Mouse (Mus musculus) common myeloid progenitor, adult 5-6 weeks (primary cell): ENCODE results near the gene Maml2. TPM values are rescaled to one million over a fixed set of nuclear protein-coding genes. Genes with fewer than 3 reads are reported as not detected.

ENCODE experiments used
- ATAC-seq: replicated peaks from 2 replicates; pipeline ENCODE4 v1.8.0; 2016; ENCODE audit warnings: low read depth, mild to moderate bottlenecking, moderate TSS enrichment, inconsistent platforms; ENCODE audit not compliant: poor library complexity, severe bottlenecking
- total RNA-seq: library from RNA; stranded (forward); fragments of 200-1000, 187-1606 nt; gene quantifications from 2 replicates; pipeline ENCODE4 v1.2.3, GENCODE M21; 2017

The Maml2 gene
- total RNA-seq = 2.0 and 3.0 TPM in 2 replicates

DNA sequence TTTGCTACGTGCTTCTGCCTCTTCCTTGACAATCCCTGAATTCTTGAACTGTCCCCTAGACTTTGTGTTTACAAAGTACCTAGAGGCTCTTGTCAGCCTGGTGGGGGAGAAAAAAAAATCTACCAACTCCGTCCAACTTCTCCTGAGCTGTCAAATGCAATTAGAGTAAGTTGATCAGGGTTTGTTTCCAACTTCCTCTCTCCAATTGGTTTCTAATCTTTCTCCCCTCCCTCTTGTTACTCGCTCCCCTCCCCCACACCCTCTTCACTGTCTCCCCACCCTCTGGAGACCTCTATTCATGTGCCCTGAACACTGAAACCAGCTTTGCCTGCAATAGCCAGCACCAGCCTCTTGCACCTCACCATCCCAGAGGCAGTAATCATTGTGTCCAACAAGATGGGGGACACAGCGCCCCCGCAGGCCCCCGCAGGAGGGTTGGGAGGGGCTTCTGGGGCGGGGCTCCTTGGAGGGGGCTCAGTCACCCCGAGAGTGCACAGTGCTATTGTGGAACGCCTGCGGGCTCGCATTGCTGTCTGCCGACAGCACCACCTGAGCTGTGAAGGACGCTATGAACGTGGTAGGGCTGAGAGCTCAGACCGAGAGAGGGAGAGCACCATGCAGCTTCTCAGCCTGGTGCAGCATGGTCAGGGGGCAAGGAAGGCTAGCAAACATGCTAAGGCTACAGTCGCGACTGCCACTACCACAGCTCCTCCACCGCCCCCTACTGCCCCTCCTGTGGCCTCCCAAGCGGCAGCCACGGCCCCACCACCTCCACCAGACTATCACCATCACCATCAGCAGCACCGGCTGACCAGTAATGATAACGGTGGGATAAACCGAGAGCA lies at the start of gene Maml2:
Gene Maml2, plus strand, starts transcription at position 290 of the 845 bp plus-strand sequence.
- ATAC-seq = peak; percentile 45

DNA sequence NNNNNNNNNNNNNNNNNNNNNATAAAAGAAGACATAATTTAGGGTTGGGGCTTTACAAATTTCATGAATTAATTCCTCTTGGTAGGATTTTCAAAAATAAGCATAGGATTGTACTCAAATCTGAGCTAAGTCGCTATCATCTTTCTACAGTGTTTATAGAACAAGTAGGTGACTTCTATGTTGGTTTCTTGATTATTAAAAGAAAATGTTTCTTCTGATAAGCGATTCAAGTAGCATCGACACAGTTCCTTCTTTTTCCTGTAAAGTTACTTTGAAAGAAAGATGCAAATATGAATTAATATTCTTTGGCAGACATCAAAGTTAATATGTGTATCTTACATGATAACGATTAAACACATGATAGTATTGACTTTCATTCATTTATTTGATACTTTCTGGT lies 49.7 kb upstream of the Maml2 start:
- no peak for ATAC-seq

DNA sequence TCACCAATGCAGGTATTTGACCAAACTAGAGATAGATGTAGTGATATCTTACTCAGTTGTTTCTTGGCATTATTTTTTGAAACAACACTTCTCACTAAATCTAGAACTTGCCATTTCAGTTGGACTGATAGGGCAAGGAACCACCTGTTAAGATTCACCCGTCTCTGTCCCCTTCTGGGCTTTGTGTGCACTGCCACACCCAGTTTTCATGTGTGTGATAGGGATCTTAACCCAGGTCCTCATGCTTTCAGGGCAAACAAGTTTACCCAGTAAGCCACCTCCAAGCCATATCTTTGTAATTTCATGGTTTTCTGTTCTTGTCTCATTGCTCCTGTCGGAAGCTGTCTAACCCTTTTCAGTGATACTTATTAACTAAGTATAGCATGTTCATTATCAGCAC lies 46.5 kb upstream of the Maml2 start:
- no peak for ATAC-seq

DNA sequence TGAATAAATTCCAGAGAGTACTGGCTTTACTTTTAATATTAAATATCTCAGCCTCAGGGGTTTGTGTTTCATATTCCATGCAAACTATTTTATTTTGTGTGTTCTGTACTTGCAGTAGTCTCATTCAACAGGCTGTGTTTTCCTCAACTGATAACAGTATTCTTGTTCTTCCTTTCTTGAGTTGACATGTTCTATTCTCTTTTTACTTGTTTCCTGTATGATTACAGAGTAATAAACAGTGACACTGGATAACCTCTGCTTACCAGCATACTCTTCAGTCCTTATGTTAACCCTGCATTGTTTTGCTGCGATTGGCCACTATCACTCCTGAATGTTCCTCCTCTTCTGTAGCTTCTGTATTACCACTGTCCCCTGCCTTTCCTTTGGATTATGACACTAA lies 41.0 kb upstream of the Maml2 start:
- ATAC-seq = no peak

DNA sequence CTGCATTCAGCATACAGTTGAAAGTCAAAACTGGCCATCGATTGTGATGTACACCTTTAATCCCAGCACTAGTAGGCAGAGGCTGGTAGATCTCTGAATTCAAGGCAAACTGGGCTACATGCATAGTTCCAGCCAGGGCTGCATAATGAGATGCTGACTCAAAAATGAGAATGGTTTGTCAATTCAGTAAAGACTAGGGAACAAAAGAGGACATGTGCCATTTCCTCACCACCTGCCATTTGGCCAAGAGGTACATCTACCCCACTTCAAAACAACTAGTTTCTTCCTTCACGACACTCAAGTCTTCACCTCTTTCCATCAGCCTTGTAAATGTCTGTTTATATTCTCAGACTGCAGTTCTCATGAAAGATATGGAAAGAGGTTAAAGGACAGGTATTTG lies 39.6 kb upstream of the Maml2 start:
- ATAC-seq = no peak

DNA sequence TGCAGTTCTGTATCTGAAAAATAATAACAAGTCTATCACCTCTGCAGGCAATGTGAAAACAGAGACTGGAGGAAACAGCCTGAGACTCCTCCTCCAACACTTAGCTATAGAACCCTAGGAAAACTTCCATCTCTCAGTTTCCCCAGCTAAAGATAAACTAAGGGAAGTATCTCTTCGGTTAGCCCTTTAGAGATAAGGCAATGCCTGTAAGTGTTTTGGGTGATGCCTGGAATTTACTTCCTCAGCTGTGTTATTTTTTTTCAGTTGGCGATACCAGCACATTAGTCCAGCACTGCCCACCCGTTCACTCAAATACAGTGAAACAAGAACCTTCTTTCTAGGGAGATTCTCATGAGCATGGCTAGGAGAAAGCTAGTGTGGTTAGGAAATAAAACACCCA lies 36.8 kb upstream of the Maml2 start:
- ATAC-seq = no peak

DNA sequence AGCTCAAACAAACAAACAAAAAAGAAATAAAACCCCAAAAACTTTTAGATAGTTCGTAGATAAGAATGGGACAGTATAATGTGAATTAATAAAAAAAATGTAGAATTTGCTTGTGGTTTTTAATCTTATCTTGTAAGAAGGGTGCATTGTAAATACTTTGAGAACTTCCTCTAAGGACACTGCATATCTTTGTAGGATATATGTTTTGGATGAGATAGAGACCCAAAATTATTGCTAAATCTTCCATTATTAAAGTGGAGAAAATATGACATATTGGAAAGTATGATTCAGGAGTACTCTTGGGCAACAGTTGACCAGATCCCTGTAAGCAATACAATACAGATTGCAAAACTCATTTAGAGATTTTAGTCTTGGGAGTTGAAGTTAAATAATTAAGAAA lies 24.5 kb upstream of the Maml2 start:
- no peak for ATAC-seq

DNA sequence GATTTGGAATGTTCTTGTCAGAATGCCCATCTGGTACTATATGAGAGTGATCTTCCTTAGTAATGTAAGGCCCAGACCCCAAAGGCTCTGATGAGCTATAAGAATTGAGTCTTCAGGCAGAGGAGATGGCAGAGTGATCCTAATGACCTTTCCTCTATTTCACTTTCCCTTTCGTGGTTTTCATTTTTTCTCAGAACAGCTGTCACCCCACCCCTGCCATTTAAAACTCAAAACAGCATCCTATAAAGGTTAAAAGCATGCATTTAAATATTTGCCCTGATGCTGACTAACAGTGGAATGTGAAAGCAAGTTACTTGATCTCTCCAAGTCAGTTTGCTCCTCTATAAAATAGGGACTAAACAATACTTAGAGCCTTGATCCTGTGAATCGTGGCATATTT lies 10.3 kb upstream of the Maml2 start:
- no peak for ATAC-seq

DNA sequence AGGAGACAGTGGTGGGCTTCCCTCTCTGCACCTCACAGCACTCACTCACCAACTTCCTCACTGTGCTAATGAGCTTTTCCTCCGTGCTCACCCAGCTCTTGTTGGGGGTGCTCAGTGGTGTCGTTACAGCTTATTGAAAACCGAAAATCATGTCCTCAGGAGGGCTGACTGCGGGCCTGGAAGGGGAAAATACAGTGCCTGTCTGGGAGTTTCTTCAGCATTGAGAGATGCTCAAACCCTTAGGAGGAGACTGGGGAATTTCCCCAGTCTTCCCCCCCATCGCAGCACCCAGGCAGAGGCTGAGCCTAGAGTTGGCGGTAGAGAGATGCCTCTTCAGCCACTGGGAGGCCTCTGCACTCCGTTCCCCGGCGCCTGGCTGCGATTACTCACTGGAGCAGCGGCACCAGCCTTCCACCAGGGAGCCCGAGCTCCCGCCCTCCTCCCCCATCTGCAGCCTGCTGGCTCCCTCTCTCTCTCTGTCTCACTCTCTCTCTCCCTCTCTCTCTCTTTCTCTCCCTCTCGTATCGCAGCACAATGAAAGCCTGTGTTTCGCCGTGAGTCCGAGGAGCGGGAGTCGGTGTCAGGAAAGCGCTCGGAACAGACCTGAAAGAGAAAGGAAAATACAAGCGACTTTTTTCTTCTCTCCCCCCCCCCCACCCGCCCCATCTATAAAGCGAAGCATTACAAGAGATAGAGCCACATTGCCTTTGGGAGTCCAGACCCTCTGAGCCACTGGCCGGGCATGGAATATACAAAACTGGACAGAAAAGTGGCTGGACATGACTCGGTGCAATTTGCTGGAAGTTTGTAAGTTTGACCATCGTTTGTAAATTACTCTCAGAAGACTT lies 1.3 kb upstream of the Maml2 start:
- peak; percentile 81 for ATAC-seq

DNA sequence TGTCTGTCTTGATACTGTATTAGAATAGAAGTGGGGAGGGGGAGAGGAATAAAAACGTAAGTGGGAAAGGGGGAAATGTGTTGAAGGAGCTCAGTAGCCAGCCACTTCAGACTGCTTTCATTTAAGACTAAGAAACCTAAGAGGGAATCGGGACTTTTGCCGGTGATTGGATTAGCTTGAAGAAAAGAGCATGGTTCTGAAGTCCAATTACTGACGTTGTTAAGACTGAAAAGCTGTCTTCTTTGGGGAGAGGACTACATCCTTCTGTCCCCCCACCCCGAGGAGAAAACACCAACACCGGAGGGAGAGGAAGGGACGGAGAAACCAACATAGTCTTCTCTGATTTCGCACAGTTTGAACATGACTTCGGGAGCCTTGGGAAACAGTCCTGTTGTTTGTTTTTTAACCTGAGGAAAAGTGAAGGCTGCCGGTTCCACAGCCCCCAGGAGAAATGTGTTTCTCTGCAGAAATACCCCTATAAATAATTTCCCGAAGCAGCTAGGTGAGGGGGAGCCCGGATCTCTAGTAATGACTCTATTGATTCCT lies 562 bp upstream of the Maml2 start:
- ATAC-seq = no peak

DNA sequence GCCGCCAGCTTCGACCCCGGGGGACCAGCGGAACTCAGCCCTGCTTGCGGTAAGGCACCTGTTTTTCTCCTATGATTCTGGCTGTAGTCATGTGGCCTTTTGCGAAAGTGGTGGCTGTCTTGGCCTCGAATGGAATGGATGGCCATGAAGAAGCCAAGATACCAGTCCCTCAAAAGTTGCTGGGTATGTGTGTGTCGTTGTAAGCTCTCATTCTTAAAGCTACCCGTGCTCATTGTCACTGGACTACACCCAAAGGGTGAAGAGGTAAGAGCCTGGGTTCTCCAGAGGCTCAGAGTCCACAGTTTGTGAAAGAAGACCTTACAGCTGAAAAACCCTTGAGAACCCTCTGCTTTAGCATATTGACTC lies 739 bp downstream of the Maml2 start:
- no peak for ATAC-seq

DNA sequence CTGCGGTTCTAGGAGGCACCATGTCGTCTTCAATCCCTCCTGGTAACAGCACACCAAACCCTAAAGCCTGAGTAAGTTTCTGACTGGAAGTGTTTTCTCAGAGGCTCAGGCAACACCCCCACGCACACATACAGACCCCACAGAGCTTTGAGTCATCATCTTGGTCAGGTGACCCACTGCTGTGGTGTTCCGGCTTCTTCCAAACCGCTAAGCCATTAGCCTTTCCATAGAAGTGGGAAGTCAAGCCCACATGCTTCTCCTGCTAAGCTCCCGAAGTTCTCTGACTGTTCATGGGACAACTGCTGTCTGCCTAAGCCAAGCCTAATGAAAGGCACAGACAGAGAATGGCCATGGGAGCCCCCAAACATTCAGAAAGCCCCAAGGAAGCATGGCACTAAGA lies 1.4 kb downstream of the Maml2 start:
- no peak for ATAC-seq

DNA sequence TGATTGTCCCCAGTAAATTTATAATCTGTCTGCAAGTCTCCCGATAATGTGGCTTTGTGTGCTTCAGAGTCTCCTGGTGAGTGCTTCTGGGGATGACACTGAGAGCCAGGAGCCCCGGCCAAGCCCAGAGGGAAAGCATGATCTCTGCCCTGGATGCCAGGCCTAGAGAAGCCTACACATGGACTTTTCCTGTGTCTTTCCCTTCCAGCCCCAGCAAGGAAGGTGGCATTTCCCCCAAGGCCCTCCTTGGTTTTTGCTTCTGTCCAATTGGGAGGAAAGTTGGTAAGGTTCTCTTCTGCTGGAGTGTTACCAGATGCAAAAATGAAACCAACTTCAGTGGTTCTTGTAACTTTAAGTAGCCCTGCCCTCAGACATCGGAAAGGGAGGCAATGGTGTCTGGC lies 2.3 kb downstream of the Maml2 start:
- no peak for ATAC-seq

DNA sequence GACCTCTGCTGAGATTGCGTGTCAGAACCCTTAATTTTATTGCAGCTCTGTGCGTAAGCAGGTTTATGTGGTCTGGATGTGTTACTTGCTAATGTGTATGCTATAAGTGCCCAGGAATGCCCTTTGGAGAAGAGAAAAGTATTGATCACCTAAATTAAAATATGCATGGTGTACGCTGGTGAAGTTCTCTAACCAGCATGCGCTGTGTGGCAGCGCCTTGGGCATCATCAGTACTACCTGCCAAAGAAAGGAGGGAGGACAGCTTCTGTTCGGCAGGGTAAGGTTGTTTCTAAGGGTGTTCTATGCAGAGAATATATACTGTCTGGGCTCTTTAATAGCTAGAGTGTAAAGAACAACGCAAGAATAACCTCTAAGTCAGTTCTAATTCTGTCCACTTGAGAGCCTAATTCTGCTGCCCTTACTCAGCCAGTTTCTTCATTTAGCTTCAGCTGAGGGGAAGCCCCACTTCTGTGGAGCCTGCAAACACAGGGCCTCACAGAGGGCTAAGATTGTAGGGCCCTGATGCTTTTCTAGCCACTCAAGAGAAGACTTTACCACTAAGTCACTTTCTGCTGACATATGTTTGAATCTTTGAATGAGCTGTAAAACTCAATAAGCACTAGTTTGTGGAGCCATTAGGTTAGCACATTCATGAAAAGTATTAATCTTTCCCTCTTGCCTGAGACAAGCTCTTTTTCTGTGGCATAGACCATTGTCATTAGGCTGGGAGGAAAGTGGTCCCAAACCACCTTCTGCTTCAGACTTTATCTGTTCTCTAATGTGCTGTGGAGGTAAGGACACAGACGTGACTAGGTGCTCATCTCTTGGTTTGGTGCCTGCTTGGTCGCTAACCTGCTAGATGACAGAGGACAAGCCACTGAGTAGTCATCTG lies 3.4 kb downstream of the Maml2 start:
- ATAC-seq = no peak

DNA sequence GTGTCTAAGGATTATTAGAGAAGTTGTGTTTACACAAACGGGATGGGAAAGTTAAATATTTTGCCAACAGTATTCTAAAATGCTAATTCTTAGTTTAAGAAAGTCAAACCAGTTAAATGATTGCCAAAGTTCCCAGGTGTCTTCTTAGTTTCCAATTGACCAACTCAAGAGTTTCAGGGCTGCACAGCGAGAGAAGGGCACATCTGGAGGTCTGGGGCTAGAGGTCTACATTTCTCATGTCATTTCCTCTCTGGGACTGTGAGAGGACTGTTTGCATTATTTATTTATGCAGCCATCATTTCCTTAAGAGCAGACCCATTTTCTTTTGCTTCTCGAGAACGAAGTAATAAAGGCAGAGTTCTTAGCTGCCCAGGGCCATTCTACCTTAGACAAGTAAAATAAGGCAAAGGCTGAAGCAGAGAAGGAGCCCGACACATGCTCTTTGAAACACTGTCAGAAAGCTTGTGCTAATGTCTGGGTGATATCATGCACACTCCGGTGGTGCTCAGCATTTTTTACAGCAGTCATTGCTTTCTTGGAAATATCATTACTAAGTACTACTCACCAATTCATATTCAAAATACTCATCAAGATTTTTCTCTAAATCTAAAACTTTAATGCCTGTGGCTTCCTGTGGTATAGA lies 4.5 kb downstream of the Maml2 start:
- no peak for ATAC-seq

DNA sequence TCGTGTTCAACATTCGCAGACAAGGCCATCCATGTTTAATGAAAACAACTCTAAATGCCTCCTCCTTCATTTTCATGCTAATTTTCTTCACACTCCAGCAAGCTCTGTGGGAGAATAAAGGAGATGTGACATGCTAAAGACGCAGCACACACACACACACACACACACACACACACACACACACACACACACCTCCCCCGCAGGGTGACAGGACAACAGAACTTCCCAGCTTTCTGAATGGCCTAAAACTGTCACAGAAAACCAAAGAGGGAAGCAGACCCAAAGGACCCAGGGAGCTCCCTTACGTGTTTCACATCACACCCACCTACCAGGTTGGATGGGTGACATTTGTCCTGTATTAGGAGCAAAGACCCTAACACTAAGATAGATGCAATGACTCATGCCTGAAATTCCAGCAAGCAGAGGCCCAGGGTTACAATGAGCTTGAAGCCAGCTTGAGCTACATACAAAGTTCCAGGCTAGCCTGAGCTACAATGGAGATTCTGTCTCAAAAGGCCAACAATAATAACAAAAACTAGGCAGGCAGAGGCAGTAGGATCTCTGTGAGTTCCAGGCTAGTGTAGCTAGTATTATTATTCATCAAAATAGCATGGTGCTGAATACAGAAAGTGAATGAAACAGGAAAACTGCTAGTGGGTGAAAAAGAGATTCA lies 5.5 kb downstream of the Maml2 start:
- no peak for ATAC-seq

DNA sequence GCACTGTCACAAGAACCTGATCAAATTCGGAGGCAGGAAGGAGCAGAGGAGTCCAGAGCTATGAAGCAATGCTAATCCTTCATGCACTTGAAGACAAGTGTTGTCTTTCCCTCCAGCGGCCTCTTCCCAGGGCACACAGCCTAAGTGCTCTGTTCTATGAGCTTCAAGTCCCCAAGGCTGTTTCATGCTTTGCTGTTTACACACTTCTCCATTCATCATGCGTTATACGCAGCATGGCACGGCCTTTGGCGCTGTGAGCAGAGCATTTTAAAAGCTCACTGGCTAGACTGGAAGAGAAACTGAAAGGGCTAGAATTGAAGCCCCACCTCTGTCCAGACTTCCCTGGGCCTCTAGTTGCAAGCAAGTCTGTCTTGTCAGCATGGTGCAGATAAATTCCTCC lies 6.2 kb downstream of the Maml2 start:
- ATAC-seq = peak; percentile 77

DNA sequence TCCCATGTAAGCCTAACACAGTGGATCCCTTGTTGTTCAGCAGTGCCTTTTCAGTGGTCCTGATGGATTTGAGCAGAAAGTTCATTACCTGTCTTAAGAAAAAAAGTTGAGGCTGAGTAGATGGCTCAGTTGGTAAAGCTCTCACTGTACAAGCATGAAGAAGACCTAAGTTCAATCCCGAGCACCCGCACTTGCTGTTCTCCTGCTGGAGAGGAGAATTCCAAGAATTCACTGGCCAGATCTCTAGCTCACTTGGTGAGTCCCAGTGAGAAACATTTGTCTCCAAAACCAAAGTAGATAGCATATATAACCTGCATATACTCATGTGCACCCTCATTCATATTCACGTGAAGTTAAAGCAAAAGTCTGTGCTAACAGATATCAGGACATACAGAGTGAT lies 8.7 kb downstream of the Maml2 start:
- no peak for ATAC-seq

DNA sequence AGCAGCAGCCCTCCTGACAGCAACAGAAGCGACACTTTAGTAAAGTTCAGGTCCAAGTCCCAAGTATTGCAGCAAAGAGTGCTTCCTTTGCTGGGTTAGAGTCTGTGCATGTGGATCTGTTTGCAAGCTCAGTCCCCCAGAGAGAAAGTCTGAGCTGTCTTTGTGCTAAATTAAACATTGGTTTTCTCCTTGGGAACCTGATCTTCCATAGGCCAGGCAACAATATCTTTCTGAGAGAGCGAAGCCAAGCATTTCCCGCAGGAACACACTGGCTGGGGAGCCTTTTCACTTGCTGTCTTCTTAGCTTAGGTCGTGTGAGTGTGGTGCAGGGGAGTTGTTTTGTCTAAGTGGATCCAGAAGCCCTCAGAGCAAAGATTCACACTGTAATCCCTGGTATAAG lies 9.5 kb downstream of the Maml2 start:
- ATAC-seq = no peak
